Mouse (Mus musculus): ENCODE data around the gene Tmem205.
A peak's percentile ranks its signal among the peaks of the same experiment; 100 is the strongest.

Tmem205 gene

DNA sequence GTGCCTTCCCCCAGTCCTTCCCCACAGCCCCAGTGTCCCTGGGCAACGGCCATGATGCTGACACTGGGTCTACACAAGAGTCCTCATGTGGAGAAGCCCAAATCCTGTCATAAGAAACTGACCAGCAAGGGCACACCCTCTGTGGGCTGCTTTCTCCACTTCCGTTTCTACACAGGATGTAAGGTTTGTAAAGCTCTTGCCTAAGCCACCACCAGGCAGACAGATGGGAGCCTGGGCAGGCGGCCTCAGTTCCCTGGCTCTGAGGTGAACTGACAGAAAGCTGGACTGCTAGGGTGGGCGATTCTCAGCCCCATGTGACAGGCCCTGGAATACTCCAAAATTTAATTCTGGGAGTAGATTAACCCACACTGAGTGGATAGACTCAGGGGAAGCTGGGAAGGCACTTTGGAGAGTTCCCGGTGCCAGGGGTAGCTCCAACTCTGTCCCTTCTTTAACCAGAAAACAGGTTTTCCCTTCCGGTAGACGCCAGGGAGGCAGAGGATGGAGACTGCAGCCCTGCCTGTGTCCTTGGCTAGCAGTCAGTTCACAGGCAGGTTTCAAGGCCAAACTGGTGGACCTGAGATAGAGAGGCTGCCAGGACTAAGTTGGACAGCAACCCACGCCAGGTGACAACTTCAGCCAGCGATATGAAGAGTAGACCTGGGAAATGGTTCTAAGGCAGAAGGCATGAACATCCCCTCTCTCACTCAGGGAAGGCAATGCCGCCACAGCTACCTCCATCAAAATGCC is 17.7 kb downstream of the Tmem205 start:
- no peak for DNase-seq

DNA sequence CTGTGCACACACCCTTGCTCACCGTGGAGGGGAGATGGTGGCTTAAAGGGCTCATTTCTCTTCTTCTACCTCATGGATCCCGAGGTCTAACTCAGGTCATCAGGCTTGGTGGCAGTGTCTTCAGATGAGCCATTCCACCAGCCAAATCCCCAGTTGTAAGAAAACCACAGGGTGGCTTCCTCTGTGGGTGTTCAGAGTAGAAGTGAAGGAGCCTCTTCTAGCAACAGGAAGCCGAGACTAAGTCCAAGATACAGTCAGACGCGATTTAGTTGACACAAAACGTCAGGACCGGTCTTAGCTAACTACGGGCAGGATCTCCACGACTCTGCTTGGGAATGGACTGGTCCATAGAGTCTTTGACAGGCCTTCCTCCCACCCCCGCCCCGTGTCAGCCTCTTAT is 19.1 kb downstream of the Tmem205 start:
- no peak for DNase-seq

GRCm38 (mm10) chr9:21904031-21904430 is 23.3 kb downstream of the Tmem205 start:
- DNase-seq, result no peak

GRCm38 (mm10) chr9:21901223-21901820 is 26.0 kb downstream of the Tmem205 start:
- peak; percentile 77 for DNase-seq

DNA sequence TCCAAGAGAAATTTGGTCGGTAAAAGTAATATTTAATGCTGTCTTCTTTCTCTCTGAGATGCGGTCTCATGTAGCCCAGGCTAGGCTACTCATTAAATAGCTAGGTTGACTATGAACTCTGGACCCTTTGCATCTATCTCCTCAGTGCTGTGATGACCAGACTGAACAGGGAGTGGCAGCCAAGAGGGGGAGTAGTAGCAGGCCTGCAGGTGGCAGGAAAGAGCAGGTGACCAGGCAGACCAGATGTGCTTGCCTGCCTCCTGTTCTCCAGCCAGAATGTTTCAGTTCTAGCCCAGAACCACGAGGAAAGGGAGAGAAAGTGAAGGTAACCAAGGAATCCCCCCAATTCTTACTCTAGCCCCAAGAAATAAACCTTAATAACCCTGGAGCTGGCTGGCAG is 38.1 kb downstream of the Tmem205 start:
- DNase-seq, result no peak

GRCm38 (mm10) chr9:21876601-21877000 is 50.8 kb downstream of the Tmem205 start:
- no peak for DNase-seq

GRCm38 (mm10) chr9:21872204-21872603 is 55.2 kb downstream of the Tmem205 start:
- DNase-seq, result no peak
